ENCODE assay signal across 12 mouse cellular contexts in genomic region chr7:145195186-145195927, GRCm38 (mm10). TPM values are rescaled to one million over a fixed set of nuclear protein-coding genes. Genes with fewer than 3 reads are reported as not detected.
A peak's percentile ranks its signal among the peaks of the same experiment; 100 is the strongest.
DNase-seq lines count a peak whose midpoint lies in the region; ATAC-seq and TF ChIP-seq lines count a peak whose summit lies in the region.
"Had no signal": no experiment of that assay in that cellular context is flagged by ENCODE, and none has a peak within 500 bp of the region (broad histone marks: within the 10 kb centered on the region; RNA-seq: fewer than 3 reads in every experiment).

No protein-coding gene starts in this region.

- TF ChIP-seq CTCF in lung, adult 2 months (IDR thresholded peaks at IDR 0.05; ENCODE audit: insufficient read depth, low read length), result no peak

- no peak overlapping the region for H3K4me2 ChIP-seq in lung, embryonic 16.5 days (ENCODE audit: low read depth, low read length)
- H3K4me2 ChIP-seq: forebrain, embryonic 15.5 days; liver, embryonic 12.5 days had no signal

- H3K4me1 ChIP-seq in lung, embryonic 16.5 days (replicated peaks; ENCODE audit: control insufficient read depth, insufficient read depth, low read length), result peaks cover 31% of the 10 kb centered on the region
- H3K4me1 ChIP-seq in lung, adult 2 months (ENCODE audit: control insufficient read depth, insufficient read depth, low read length), result peaks cover 7% of the 10 kb centered on the region; the same call in 1 of the 2 replicates

- TF ChIP-seq POLR2A in lung, adult 2 months (IDR thresholded peaks at IDR 0.05; ENCODE audit: borderline replicate concordance, extremely low read depth, low read depth, low read length), result no peak

- no peaks in the 10 kb centered on the region for H3K9me3 ChIP-seq in lung, embryonic 16.5 days (ENCODE audit: control insufficient read depth, low read length)
- H3K9me3 ChIP-seq: forebrain, embryonic 15.5 days; liver, embryonic 12.5 days had no signal

- H3K36me3 ChIP-seq in lung, embryonic 16.5 days (ENCODE audit: control insufficient read depth, insufficient read depth, low read length), result no peaks in the 10 kb centered on the region
- H3K36me3 ChIP-seq: forebrain, embryonic 15.5 days; liver, embryonic 12.5 days had no signal

- peak overlapping the region; percentile 67 for H3K27ac ChIP-seq in lung, embryonic 16.5 days (ENCODE audit: low read length)
- H3K27ac ChIP-seq: liver, embryonic 12.5 days had no signal

- no peaks in the 10 kb centered on the region for H3K27me3 ChIP-seq in lung, embryonic 16.5 days (ENCODE audit: control insufficient read depth, insufficient read depth, low read depth, low read length)
- H3K27me3 ChIP-seq: forebrain, embryonic 15.5 days had no signal

- WGBS in lung, embryonic 16.5 days, result 36% methylated on average over 5 of the region's 5 CpGs
- 50% methylated on average over 5 of the region's 5 CpGs for WGBS in lung, adult 2 months

- DNase-seq in cerebellum, postnatal 14 days, result peak; percentile 43 to 50
- no peak for DNase-seq in cerebellum, adult 8-10 months
- no peak for DNase-seq in lung, adult 2 months
- DNase-seq in fibroblast of lung, adult 2 months (ENCODE audit: low read depth), result peak; percentile 82
- peak; percentile 42 for DNase-seq in lung, postnatal 36 days
- DNase-seq in testis, postnatal 10 days (ENCODE audit: low spot score), result no peak
- DNase-seq: kidney, adult 11 months had no signal

- H3K9ac ChIP-seq in lung, embryonic 16.5 days (ENCODE audit: low read length), result no peak overlapping the region
- H3K9ac ChIP-seq: forebrain, embryonic 15.5 days; liver, embryonic 12.5 days had no signal

- ATAC-seq in lung, embryonic 16.5 days (ENCODE audit: low read depth), result peak; percentile 23
- no peak for ATAC-seq in CD4-positive, CD25-positive, alpha-beta regulatory T cell, adult 4 months
- ATAC-seq: liver, embryonic 12.5 days had no signal

- H3K4me3 ChIP-seq in lung, embryonic 16.5 days (ENCODE audit: low read length), result no peak overlapping the region
- no peak overlapping the region for H3K4me3 ChIP-seq in lung, adult 2 months (replicated peaks; ENCODE audit: extremely low read depth, low read depth, low read length)
- H3K4me3 ChIP-seq: forebrain, embryonic 15.5 days; liver, embryonic 12.5 days had no signal

RNA-seq across cellular contexts. Expression of gene 1810010D01Rik, which starts 12.6 kb away (rescaled TPM):
- 0.43 TPM in 1 of 2 replicates, not detected in the other for polyA plus RNA-seq in lung, embryonic 16.5 days (2015; fragmentation: Nextera tagmentation; extraction: Ambion mirVana)
- polyA plus RNA-seq in lung, adult 2 months (2012; rRNA removed), result 5.6 and 8.4 TPM in 2 replicates
- not detected for polyA plus RNA-seq in CD4-positive, CD25-positive, alpha-beta regulatory T cell, adult 4 months (2017; shearing (Covaris generic))
- polyA plus RNA-seq: neural tube, embryonic 14.5 days had no signal

Comparison
In these comparisons a context has a peak if more than half of its experiments do, and no peak if none do; other contexts are left out.
1. DNase-seq: peak in cerebellum, postnatal 14 days (2 of 2), fibroblast of lung, adult 2 months (single experiment) and lung, postnatal 36 days (single experiment); none in cerebellum, adult 8-10 months (single experiment), lung, adult 2 months (single experiment) and testis, postnatal 10 days (single experiment).